Mouse (Mus musculus) CH12.LX (cell line): ENCODE results near the gene Npcd. TPM values are rescaled to one million over a fixed set of nuclear protein-coding genes. Genes with fewer than 3 reads are reported as not detected.
A peak's percentile ranks its signal among the peaks of the same experiment; 100 is the strongest.

ENCODE experiments used
- DNase-seq: peaks from one replicate; pipeline ENCODE4 v3.0.0-alpha.2; 2013; ENCODE audit errors: extremely low read depth
- H3K27ac ChIP-seq: 2 replicates; pipeline ENCODE4 v1.5.1; 2012; ENCODE audit warnings: low read depth, mild to moderate bottlenecking, control low read depth, moderate library complexity; ENCODE audit not compliant: insufficient read depth
- H3K27me3 ChIP-seq: replicated peaks from 2 replicates; pipeline ENCODE3; 2012; ENCODE audit warnings: inconsistent platforms
- H3K36me3 ChIP-seq, 2 experiments: replicated peaks in 1 of 2; 2 replicates each; pipeline versions ENCODE3 to v1.6.1; 2012; ENCODE audit warnings: inconsistent platforms in 1 of 2, low read length in 1 of 2, mild to moderate bottlenecking in 1 of 2, mixed read lengths in 1 of 2, moderate library complexity in 1 of 2; ENCODE audit not compliant: control insufficient read depth in 1 of 2, insufficient read depth in 1 of 2
- H3K4me1 ChIP-seq, 2 experiments: 2 replicates each; pipeline ENCODE4 v1.6.1; 2012; ENCODE audit warnings: inconsistent platforms in 1 of 2, moderate library complexity in 1 of 2; ENCODE audit not compliant: insufficient read depth in 2 of 2, control insufficient read depth in 1 of 2
- H3K4me2 ChIP-seq: 2 replicates; pipeline ENCODE4 v1.6.1; 2012; ENCODE audit warnings: low read depth, mild to moderate bottlenecking, control low read depth; ENCODE audit not compliant: poor library complexity, insufficient read depth, severe bottlenecking
- H3K4me3 ChIP-seq, 3 experiments: fragments of 150-350 bp in 1 of 3; sonication (generic) in 1 of 3; replicated peaks in 1 of 3; 2 replicates each; pipeline versions ENCODE3 to v1.5.1; 2011 to 2012; ENCODE audit warnings: low read depth in 2 of 3, low read length in 2 of 3, mild to moderate bottlenecking in 2 of 3, moderate library complexity in 2 of 3, control low read depth in 1 of 3, improper control_type of control experiment in 1 of 3, inconsistent platforms in 1 of 3, mixed read lengths in 1 of 3; ENCODE audit not compliant: poor library complexity in 1 of 3
- H3K79me2 ChIP-seq: replicated peaks from 2 replicates; pipeline ENCODE4 v1.6.1; 2012; ENCODE audit warnings: mild to moderate bottlenecking, moderate library complexity; ENCODE audit not compliant: control insufficient read depth, poor library complexity, insufficient read depth, severe bottlenecking; ENCODE audit errors: extremely low read depth
- H3K9ac ChIP-seq: 2 replicates; pipeline ENCODE4 v1.6.1; 2012; ENCODE audit warnings: low read depth, mild to moderate bottlenecking, control low read depth, moderate library complexity; ENCODE audit not compliant: insufficient read depth
- H3K9me3 ChIP-seq: replicated peaks from 2 replicates; pipeline ENCODE3; 2012; ENCODE audit warnings: low read length, inconsistent platforms, mixed read lengths
- CHD1 ChIP-seq: IDR thresholded peaks from 2 replicates; pipeline ENCODE4 v1.6.1; 2012; ENCODE audit warnings: low read depth, low read length, improper control_type of control experiment, inconsistent platforms
- CHD2 ChIP-seq: IDR thresholded peaks from 2 replicates; pipeline ENCODE4 v1.6.1; 2011; ENCODE audit warnings: low read length, improper control_type of control experiment
- E2F4 ChIP-seq: IDR thresholded peaks from 2 replicates; pipeline ENCODE4 v1.6.1; 2011; ENCODE audit warnings: low read depth, low read length, improper control_type of control experiment; ENCODE audit not compliant: insufficient replicate concordance
- EP300 ChIP-seq: IDR thresholded peaks from 2 replicates; pipeline ENCODE4 v1.6.1; 2011; ENCODE audit warnings: low read length, improper control_type of control experiment
- HCFC1 ChIP-seq: IDR thresholded peaks from 2 replicates; pipeline ENCODE4 v1.6.1; 2012; ENCODE audit warnings: low read depth, mild to moderate bottlenecking, inconsistent platforms, low read length, improper control_type of control experiment
- IRF4 ChIP-seq: IDR thresholded peaks from 2 replicates; pipeline ENCODE4 v1.6.1; 2014; ENCODE audit warnings: low read depth, mild to moderate bottlenecking, inconsistent platforms, low read length, improper control_type of control experiment
- MAZ ChIP-seq: IDR thresholded peaks from 2 replicates; pipeline ENCODE4 v1.6.1; 2012; ENCODE audit warnings: low read depth, mild to moderate bottlenecking, inconsistent platforms, low read length, improper control_type of control experiment, moderate library complexity
- MYC ChIP-seq: IDR thresholded peaks from 2 replicates; pipeline ENCODE4 v1.6.1; 2011; ENCODE audit warnings: low read depth, mild to moderate bottlenecking, improper control_type of control experiment, low read length
- NRF1 ChIP-seq: IDR thresholded peaks from 2 replicates; pipeline ENCODE4 v1.6.1; 2014; ENCODE audit warnings: low read depth, mild to moderate bottlenecking, inconsistent platforms, low read length, improper control_type of control experiment, moderate library complexity
- PAX5 ChIP-seq: IDR thresholded peaks from 2 replicates; pipeline ENCODE4 v1.6.1; 2012; ENCODE audit warnings: low read length, inconsistent platforms, mixed read lengths
- POLR2A ChIP-seq: IDR thresholded peaks from 2 replicates; pipeline ENCODE4 v1.6.1; 2011; ENCODE audit warnings: low read depth, mild to moderate bottlenecking, improper control_type of control experiment, low read length
- POLR2AphosphoS2 ChIP-seq: IDR thresholded peaks from 2 replicates; pipeline ENCODE4 v1.6.1; 2011; ENCODE audit warnings: low read depth, low read length, improper control_type of control experiment
- UBTF ChIP-seq: IDR thresholded peaks from 2 replicates; pipeline ENCODE4 v1.6.1; 2012; ENCODE audit warnings: low read depth, mild to moderate bottlenecking, inconsistent platforms, low read length, improper control_type of control experiment, moderate library complexity
- USF2 ChIP-seq: conservative IDR thresholded peaks from 2 replicates; pipeline ENCODE4 v1.6.1; 2011; ENCODE audit warnings: low read depth, low read length, improper control_type of control experiment
- ZMIZ1 ChIP-seq: IDR thresholded peaks from 2 replicates; pipeline ENCODE4 v1.6.1; 2012; ENCODE audit warnings: low read depth, mild to moderate bottlenecking, inconsistent platforms, low read length, improper control_type of control experiment
- ZNF384 ChIP-seq: IDR thresholded peaks from 2 replicates; pipeline ENCODE4 v1.6.1; 2012; ENCODE audit warnings: low read depth, low read length, improper control_type of control experiment, inconsistent platforms
- dilution Hi-C: fragments of 300-500 bp; cut with MboI; formaldehyde crosslinking; loops from 2 replicates; pipeline ENCODE4 v1.14.3; 2020; ENCODE audit warnings: low sequenced_read_pairs; ENCODE audit not compliant: extremely low pct_unique_long_range_greater_than_20kb, extremely low pct_ligation_motif_present
- in situ Hi-C: fragments of 300-500 bp; cut with MboI; formaldehyde crosslinking; loops from 3 replicates; pipeline ENCODE4 v1.14.3; 2019; ENCODE audit warnings: low sequenced_read_pairs, low pct_ligation_motif_present, low pct_unique_long_range_greater_than_20kb, mixed read lengths
- polyA plus RNA-seq: library from polyadenylated mRNA; unstranded; fragments of >175 nt; gene quantifications from 2 replicates; pipeline ENCODE4 v1.2.1, GENCODE M21; 2012; ENCODE audit warnings: low read depth; ENCODE audit not compliant: insufficient read length
- total RNA-seq, 2 experiments: library from RNA; depleted of rRNA; stranded (reverse); fragments of 300-350 nt in 1 of 2; fragments of >200 nt in 1 of 2; gene quantifications; 2 replicates each; pipeline ENCODE4 v1.2.3; 2012 to 2014

Npcd gene
- total and polyA plus RNA-seq, 3 experiments: 0.59 TPM; not detected in 2

GRCm38 (mm10) chr15:79840281-79840680, 6.2 kb upstream of the Npcd start (continued):
- TF ChIP-seq E2F4 (no peak), POLR2AphosphoS2 (no peak), POLR2A (no peak), HCFC1 (no peak), USF2 (no peak), CHD1 (no peak), IRF4 (peak; percentile 97), UBTF (no peak), NRF1 (no peak)

- Histone ChIP-seq H3K4me1 (peaks cover 3 to 34% of the 10 kb centered on the region in 2 experiments; a peak in 2 of 4 replicates), H3K4me3 (no peak overlapping the region), H3K4me2 (peak overlapping the region; percentile 78; the same call in 1 of the 2 replicates), H3K27ac (no peak overlapping the region), H3K36me3 (peaks cover 7 to 25% of the 10 kb centered on the region in 2 experiments), H3K27me3 (peaks cover 24% of the 10 kb centered on the region), H3K79me2 (peaks cover 11% of the 10 kb centered on the region), H3K9me3 (no peaks in the 10 kb centered on the region), H3K9ac (no peak overlapping the region)
- no peak for DNase-seq
- TF ChIP-seq MYC: no peak
- dilution Hi-C loops: no loop called here
- in situ Hi-C loops: loop anchor here (5.0 to 10.0 kb wide), 2 partner anchors 50 to 77 kb away; no protein-coding TSS in a partner anchor
These were observed 834 bp upstream of the Npcd start for GRCm38 (mm10) chr15:79834881-79835260.

GRCm38 (mm10) chr15:79833251-79834050, 586 bp downstream of the Npcd start:
- peak overlapping the region; percentile 92 for H3K4me2 ChIP-seq
- no peak for DNase-seq
- H3K27me3 ChIP-seq: peaks cover 21% of the 10 kb centered on the region
- H3K9ac ChIP-seq: peak overlapping the region; percentile 81
- H3K9me3 ChIP-seq: no peaks in the 10 kb centered on the region
- H3K79me2 ChIP-seq: peaks cover 11% of the 10 kb centered on the region
- in situ Hi-C loops: loop anchor here (5.0 to 10.0 kb wide), 2 partner anchors 51 to 79 kb away; no protein-coding TSS in a partner anchor
- H3K27ac ChIP-seq: peak overlapping the region; percentile 37; the same call in 1 of the 2 replicates
- dilution Hi-C loops: no loop called here
- peaks cover 13 to 39% of the 10 kb centered on the region in 2 experiments for H3K36me3 ChIP-seq
- TF ChIP-seq PAX5 (no peak), ZMIZ1 (no peak), ZNF384 (peak; percentile 84), MAZ (peak; percentile 22; the same call in 1 of the 2 replicates), UBTF (0 out of 2 replicates have a peak, but pooled peaks have one; percentile 26), EP300 (no peak), POLR2AphosphoS2 (no peak), CHD2 (0 out of 2 replicates have a peak, but pooled peaks have one; percentile 21)
- H3K4me3 ChIP-seq: peak overlapping the region; percentile 74 to 87 (median 84)
- peaks cover 3 to 32% of the 10 kb centered on the region in 2 experiments; a peak in 2 of 4 replicates for H3K4me1 ChIP-seq
